Mouse (Mus musculus): Measurements from ENCODE around the gene Pold1. TPM values are rescaled to one million over a fixed set of nuclear protein-coding genes. Genes with fewer than 3 reads are reported as not detected.
A peak's percentile ranks its signal among the peaks of the same experiment; 100 is the strongest.

Gene Pold1
- polyA plus RNA-seq, 1 experiment from 2014 or later = 74.7 TPM

GRCm38 (mm10) chr7:44485572-44486195, 63.0 kb downstream of the Pold1 start:
- Histone ChIP-seq H3K4me2 (ENCODE audit: low read length) (no peak overlapping the region), H3K9ac (ENCODE audit: low read length) (no peak overlapping the region), H3K27me3 (replicated peaks; ENCODE audit: control insufficient read depth, insufficient read depth, low read length) (peaks cover 14% of the 10 kb centered on the region), H3K36me3 (ENCODE audit: control insufficient read depth, insufficient read depth, low read length) (peaks cover 19% of the 10 kb centered on the region), H3K4me1 (replicated peaks; ENCODE audit: control insufficient read depth, insufficient read depth, low read length) (no peaks in the 10 kb centered on the region), H3K27ac (ENCODE audit: low read depth) (no peak overlapping the region), H3K4me3 (ENCODE audit: low read depth, low read length) (no peak overlapping the region), H3K9me3 (ENCODE audit: control insufficient read depth, low read length) (no peaks in the 10 kb centered on the region)
- ATAC-seq (replicated peaks; ENCODE audit: low FRiP score, low TSS enrichment, low read depth) (no peak), DNase-seq (ENCODE audit: low spot score) (no peak)
- 74% methylated on average over 7 of the region's 7 CpGs for WGBS

GRCm38 (mm10) chr7:44484841-44485571, 63.6 kb downstream of the Pold1 start:
- H3K27me3 ChIP-seq (replicated peaks; ENCODE audit: control insufficient read depth, insufficient read depth, low read length) = peaks cover 17% of the 10 kb centered on the region
- peak; percentile 78 for ATAC-seq (replicated peaks; ENCODE audit: low FRiP score, low TSS enrichment, low read depth)
- no peak overlapping the region for H3K4me3 ChIP-seq (ENCODE audit: low read depth, low read length)
- H3K36me3 ChIP-seq (ENCODE audit: control insufficient read depth, insufficient read depth, low read length) = peaks cover 12% of the 10 kb centered on the region
- H3K4me2 ChIP-seq (ENCODE audit: low read length) = no peak overlapping the region
- peak; percentile 91 for DNase-seq (ENCODE audit: low spot score)
- no peak overlapping the region for H3K27ac ChIP-seq (ENCODE audit: low read depth)
- H3K9ac ChIP-seq (ENCODE audit: low read length) = no peak overlapping the region
- H3K4me1 ChIP-seq (replicated peaks; ENCODE audit: control insufficient read depth, insufficient read depth, low read length) = no peaks in the 10 kb centered on the region
- 33% methylated on average over 5 of the region's 5 CpGs for WGBS
- H3K9me3 ChIP-seq (ENCODE audit: control insufficient read depth, low read length) = no peaks in the 10 kb centered on the region

- WGBS = 100% methylated on average over 1 of the region's 1 CpGs
- Histone ChIP-seq H3K36me3 (ENCODE audit: control insufficient read depth, insufficient read depth, low read length) (peaks cover 8% of the 10 kb centered on the region), H3K4me2 (ENCODE audit: low read length) (no peak overlapping the region), H3K27me3 (replicated peaks; ENCODE audit: control insufficient read depth, insufficient read depth, low read length) (peaks cover 22% of the 10 kb centered on the region), H3K27ac (ENCODE audit: low read depth) (no peak overlapping the region), H3K9ac (ENCODE audit: low read length) (no peak overlapping the region), H3K4me3 (ENCODE audit: low read depth, low read length) (no peak overlapping the region), H3K4me1 (replicated peaks; ENCODE audit: control insufficient read depth, insufficient read depth, low read length) (no peaks in the 10 kb centered on the region), H3K9me3 (ENCODE audit: control insufficient read depth, low read length) (no peaks in the 10 kb centered on the region)
- ATAC-seq (replicated peaks; ENCODE audit: low FRiP score, low TSS enrichment, low read depth) = no peak
- DNase-seq (ENCODE audit: low spot score) = no peak
Measured at GRCm38 (mm10) chr7:44484109-44484508, 64.5 kb downstream of the Pold1 start.

GRCm38 (mm10) chr7:44482836-44483435, 65.7 kb downstream of the Pold1 start:
- 63% methylated on average over 3 of the region's 3 CpGs for WGBS
- Histone ChIP-seq H3K27me3 (replicated peaks; ENCODE audit: control insufficient read depth, insufficient read depth, low read length) (peaks cover 30% of the 10 kb centered on the region), H3K9me3 (ENCODE audit: control insufficient read depth, low read length) (no peaks in the 10 kb centered on the region), H3K36me3 (ENCODE audit: control insufficient read depth, insufficient read depth, low read length) (no peaks in the 10 kb centered on the region), H3K4me1 (replicated peaks; ENCODE audit: control insufficient read depth, insufficient read depth, low read length) (no peaks in the 10 kb centered on the region), H3K4me2 (ENCODE audit: low read length) (no peak overlapping the region), H3K9ac (ENCODE audit: low read length) (no peak overlapping the region), H3K4me3 (ENCODE audit: low read depth, low read length) (no peak overlapping the region), H3K27ac (ENCODE audit: low read depth) (no peak overlapping the region)
- ATAC-seq (replicated peaks; ENCODE audit: low FRiP score, low TSS enrichment, low read depth) (no peak), DNase-seq (ENCODE audit: low spot score) (no peak)

Small RNA genes lying within 50 kb of the gene (microRNA-seq; reads per million reads assigned to microRNA genes)
- gene Mir7053 = 0.25 reads per million

Other genes with a start within 250 kb of the Pold1 start
- gene Clec11a, start 241.9 kb downstream of the Pold1 start, polyA plus RNA-seq (2014; fragmentation: Nextera tagmentation; extraction: Ambion mirVana) = 5.4 and 6.3 TPM in 2 replicates
- gene Shank1, start 238.6 kb downstream of the Pold1 start, polyA plus RNA-seq (2014; fragmentation: Nextera tagmentation; extraction: Ambion mirVana) = 3.0 and 3.3 TPM in 2 replicates
- 1.6 and 1.7 TPM in 2 replicates for gene Syt3, start 164.7 kb downstream of the Pold1 start, polyA plus RNA-seq (2014; fragmentation: Nextera tagmentation; extraction: Ambion mirVana)
- gene 1700008O03Rik, start 163.0 kb downstream of the Pold1 start, polyA plus RNA-seq (2014; fragmentation: Nextera tagmentation; extraction: Ambion mirVana) = 1.5 and 1.6 TPM in 2 replicates
- gene Lrrc4b, start 119.8 kb downstream of the Pold1 start, polyA plus RNA-seq (2014; fragmentation: Nextera tagmentation; extraction: Ambion mirVana) = 1.3 TPM in 2 replicates
- 0.65 TPM in 1 of 2 replicates, not detected in the other for gene Aspdh, start 83.5 kb downstream of the Pold1 start, polyA plus RNA-seq (2014; fragmentation: Nextera tagmentation; extraction: Ambion mirVana)
- gene Josd2, start 80.9 kb downstream of the Pold1 start, polyA plus RNA-seq (2014; fragmentation: Nextera tagmentation; extraction: Ambion mirVana) = 72.1 and 77.0 TPM in 2 replicates
- gene Emc10, start 52.3 kb downstream of the Pold1 start, polyA plus RNA-seq (2014; fragmentation: Nextera tagmentation; extraction: Ambion mirVana) = 107 and 116 TPM in 2 replicates
- 10.2 and 11.5 TPM in 2 replicates for gene Fam71e1, start 52.3 kb downstream of the Pold1 start, polyA plus RNA-seq (2014; fragmentation: Nextera tagmentation; extraction: Ambion mirVana)
- 0.28 and 0.32 TPM in 2 replicates for gene Mybpc2, start 24.2 kb downstream of the Pold1 start, polyA plus RNA-seq (2014; fragmentation: Nextera tagmentation; extraction: Ambion mirVana)
- 0.12 and 0.20 TPM in 2 replicates for gene Spib, start 16.8 kb downstream of the Pold1 start, polyA plus RNA-seq (2014; fragmentation: Nextera tagmentation; extraction: Ambion mirVana)
- gene Nr1h2, start 5.1 kb upstream of the Pold1 start, polyA plus RNA-seq (2014; fragmentation: Nextera tagmentation; extraction: Ambion mirVana) = 69.4 and 70.6 TPM in 2 replicates
- gene Napsa, start 23.5 kb upstream of the Pold1 start, polyA plus RNA-seq (2014; fragmentation: Nextera tagmentation; extraction: Ambion mirVana) = 1.6 and 1.7 TPM in 2 replicates
- gene Kcnc3, start 41.8 kb upstream of the Pold1 start, polyA plus RNA-seq (2014; fragmentation: Nextera tagmentation; extraction: Ambion mirVana) = 0.19 and 0.26 TPM in 2 replicates
- 26.7 and 33.4 TPM in 2 replicates for gene Myh14, start 122.0 kb upstream of the Pold1 start, polyA plus RNA-seq (2014; fragmentation: Nextera tagmentation; extraction: Ambion mirVana)
- gene Izumo2, start 159.9 kb upstream of the Pold1 start, polyA plus RNA-seq (2014; fragmentation: Nextera tagmentation; extraction: Ambion mirVana) = not detected in 2 replicates
- gene Vrk3, start 199.6 kb upstream of the Pold1 start, polyA plus RNA-seq (2014; fragmentation: Nextera tagmentation; extraction: Ambion mirVana) = 38.0 and 40.3 TPM in 2 replicates
- 3.6 and 4.2 TPM in 2 replicates for gene Zfp473, start 202.2 kb upstream of the Pold1 start, polyA plus RNA-seq (2014; fragmentation: Nextera tagmentation; extraction: Ambion mirVana)

All from intestine, embryonic 14.5 days (tissue).